Mouse (Mus musculus) neural tube, embryonic 11.5 days (tissue): ENCODE data around the gene Nlrp4c. TPM values are rescaled to one million over a fixed set of nuclear protein-coding genes. Genes with fewer than 3 reads are reported as not detected.
"Not testable (repeated sequence)": the region's sequence is repeated elsewhere in the genome, so short reads cannot be mapped to it uniquely, and the experiment has no call there.

ENCODE experiments used
- ATAC-seq: fragments of 200-750 bp; cut with Nextera tagmentation; 2 replicates; pipeline ENCODE4 v1.8.0; 2017; ENCODE audit warnings: moderate number of reproducible peaks, mild to moderate bottlenecking, moderate TSS enrichment, moderate library complexity; ENCODE audit not compliant: insufficient read depth, low FRiP score, low TSS enrichment
- DNase-seq: peaks from one replicate; pipeline ENCODE4 v3.0.0-alpha.2; 2015; ENCODE audit warnings: low spot score
- H3K27ac ChIP-seq: fragments of 300-500 bp; sonication (generic); 2 replicates; pipeline ENCODE4 v1.5.1; 2014; ENCODE audit warnings: low read depth, mild to moderate bottlenecking, low read length
- H3K27me3 ChIP-seq: fragments of 300-500 bp; sonication (generic); 2 replicates; pipeline ENCODE4 v1.6.1; 2014; ENCODE audit warnings: mild to moderate bottlenecking, low read length, mixed read lengths; ENCODE audit not compliant: control insufficient read depth, insufficient read depth
- H3K36me3 ChIP-seq: fragments of 300-500 bp; sonication (generic); 2 replicates; pipeline ENCODE4 v1.6.1; 2014; ENCODE audit warnings: mild to moderate bottlenecking, low read length, moderate library complexity, mixed read lengths; ENCODE audit not compliant: control insufficient read depth, insufficient read depth
- H3K4me1 ChIP-seq: fragments of 300-500 bp; sonication (generic); 2 replicates; pipeline ENCODE4 v1.6.1; 2014; ENCODE audit warnings: low read length, mixed read lengths; ENCODE audit not compliant: control insufficient read depth, insufficient read depth
- H3K4me2 ChIP-seq: fragments of 300-500 bp; sonication (generic); 2 replicates; pipeline ENCODE4 v1.6.1; 2014; ENCODE audit warnings: low read depth, mild to moderate bottlenecking, moderate library complexity
- H3K4me3 ChIP-seq: fragments of 300-500 bp; sonication (generic); 2 replicates; pipeline ENCODE4 v1.5.1; 2014; ENCODE audit warnings: low read depth, low read length
- H3K9ac ChIP-seq: fragments of 300-500 bp; sonication (generic); 2 replicates; pipeline ENCODE4 v1.6.1; 2014; ENCODE audit warnings: mild to moderate bottlenecking, low read length
- H3K9me3 ChIP-seq: fragments of 300-500 bp; sonication (generic); 2 replicates; pipeline ENCODE4 v1.6.1; 2016; ENCODE audit warnings: low read length; ENCODE audit not compliant: control insufficient read depth
- WGBS: fragments of 180-500 bp; shearing (Covaris S2); extraction: QIAGEN DNeasy Blood & Tissue Kit; methylation state at CpG from one replicate; pipeline ENCODE4 v1.1.7; 2014; 5-methylcytosine and 5-hydroxymethylcytosine counted together
- polyA plus RNA-seq: library from polyadenylated mRNA; unstranded; fragments of >200 nt; fragmentation: Nextera tagmentation; extraction: Ambion mirVana; gene quantifications from 2 replicates; pipeline ENCODE4 v1.2.1, GENCODE M21; 2014

Nlrp4c gene
- polyA plus RNA-seq = not detected in 2 replicates

- H3K27me3 ChIP-seq = no peaks in the 10 kb centered on the region
- H3K9ac ChIP-seq = no peak within 1 kb of the TSS
- H3K27ac ChIP-seq = no peak within 1 kb of the TSS
- DNase-seq (no peak), ATAC-seq (no peak)
- H3K4me3 ChIP-seq = no peak within 1 kb of the TSS
- no peak within 1 kb of the TSS for H3K4me2 ChIP-seq
- H3K9me3 ChIP-seq = peaks cover 2% of the 10 kb centered on the region; the same call in 1 of the 2 replicates
- no peaks in the 10 kb centered on the region for H3K4me1 ChIP-seq
- H3K36me3 ChIP-seq = no peaks in the 10 kb centered on the region
- WGBS = 79% methylated on average over 11 of the region's 11 CpGs
Observed at GRCm38 (mm10) chr7:6044861-6045260, at the start of gene Nlrp4c. Gene Nlrp4c (plus strand): TSS chr7:6045161.

- DNase-seq (no peak), ATAC-seq (no peak)
- WGBS = 98% methylated on average over 1 of the region's 1 CpGs
- H3K4me1 ChIP-seq = no peaks in the 10 kb centered on the region
- no peak within 1 kb of the TSS for H3K4me2 ChIP-seq
- no peaks in the 10 kb centered on the region for H3K27me3 ChIP-seq
- no peaks in the 10 kb centered on the region for H3K36me3 ChIP-seq
- no peak within 1 kb of the TSS for H3K4me3 ChIP-seq
- no peak within 1 kb of the TSS for H3K27ac ChIP-seq
- H3K9ac ChIP-seq = no peak within 1 kb of the TSS
- peaks cover 4% of the 10 kb centered on the region for H3K9me3 ChIP-seq
Observed at GRCm38 (mm10) chr7:6010910-6011309, 34.1 kb upstream of the Nlrp4c start, which contains the start of gene Vmn1r65. Gene Vmn1r65 (minus strand): TSS chr7:6011010.

GRCm38 (mm10) chr7:6119501-6119900, 74.5 kb downstream of the Nlrp4c start:
- Histone ChIP-seq H3K27ac (no peak overlapping the region), H3K36me3 (no peaks in the 10 kb centered on the region), H3K4me2 (no peak overlapping the region), H3K27me3 (no peaks in the 10 kb centered on the region), H3K4me1 (no peaks in the 10 kb centered on the region), H3K9me3 (0 out of 2 replicates have a peak, but pooled peaks cover 3% of the 10 kb centered on the region), H3K9ac (no peak overlapping the region), H3K4me3 (no peak overlapping the region)
- DNase-seq = no peak
- no peak for ATAC-seq
- 80% methylated on average over 3 of the region's 3 CpGs for WGBS

GRCm38 (mm10) chr7:6120104-6120503, 75.1 kb downstream of the Nlrp4c start:
- not testable (repeated sequence) for H3K9ac ChIP-seq, DNase-seq, H3K27me3 ChIP-seq, H3K9me3 ChIP-seq, H3K4me1 ChIP-seq, H3K4me2 ChIP-seq, H3K4me3 ChIP-seq, H3K36me3 ChIP-seq, ATAC-seq, H3K27ac ChIP-seq
- 78% methylated on average over 2 of the region's 2 CpGs for WGBS

GRCm38 (mm10) chr7:6121128-6121527, 76.2 kb downstream of the Nlrp4c start:
- H3K4me1 ChIP-seq, H3K27me3 ChIP-seq, H3K4me3 ChIP-seq, H3K9me3 ChIP-seq, H3K27ac ChIP-seq, DNase-seq, H3K4me2 ChIP-seq, H3K36me3 ChIP-seq, H3K9ac ChIP-seq, ATAC-seq: not testable (repeated sequence)
- WGBS = 69% methylated on average over 1 of the region's 1 CpGs

- Histone ChIP-seq H3K9me3 (no peaks in the 10 kb centered on the region), H3K36me3 (peaks cover 1% of the 10 kb centered on the region; the same call in 1 of the 2 replicates), H3K27ac (no peak overlapping the region), H3K4me2 (no peak overlapping the region), H3K27me3 (no peaks in the 10 kb centered on the region), H3K4me1 (no peaks in the 10 kb centered on the region), H3K9ac (no peak overlapping the region), H3K4me3 (no peak overlapping the region)
- DNase-seq = peak; percentile 57
- 38% methylated on average over 7 of the region's 7 CpGs for WGBS
- ATAC-seq = peak; percentile 39; the same call in 1 of the 2 replicates
Observed at GRCm38 (mm10) chr7:6126690-6127448, 81.9 kb downstream of the Nlrp4c start.

GRCm38 (mm10) chr7:6130346-6130745, 85.4 kb downstream of the Nlrp4c start:
- H3K9ac ChIP-seq = no peak overlapping the region
- no peak overlapping the region for H3K4me3 ChIP-seq
- H3K27ac ChIP-seq = no peak overlapping the region
- DNase-seq (no peak), ATAC-seq (no peak)
- H3K36me3 ChIP-seq = peaks cover 16% of the 10 kb centered on the region
- no peaks in the 10 kb centered on the region for H3K4me1 ChIP-seq
- no peaks in the 10 kb centered on the region for H3K27me3 ChIP-seq
- H3K4me2 ChIP-seq = no peak overlapping the region
- WGBS = 46% methylated on average over 4 of the region's 4 CpGs
- H3K9me3 ChIP-seq = no peaks in the 10 kb centered on the region

- H3K9me3 ChIP-seq = no peaks in the 10 kb centered on the region
- ATAC-seq = no peak
- peaks cover 16% of the 10 kb centered on the region for H3K36me3 ChIP-seq
- H3K27ac ChIP-seq = no peak overlapping the region
- H3K4me2 ChIP-seq = no peak overlapping the region
- no peaks in the 10 kb centered on the region for H3K4me1 ChIP-seq
- DNase-seq = no peak
- no peak overlapping the region for H3K4me3 ChIP-seq
- no peak overlapping the region for H3K9ac ChIP-seq
- no peaks in the 10 kb centered on the region for H3K27me3 ChIP-seq
- 79% methylated on average over 30 of the region's 30 CpGs for WGBS
Observed at GRCm38 (mm10) chr7:6132646-6133045, 87.7 kb downstream of the Nlrp4c start.

GRCm38 (mm10) chr7:6136497-6136896, 91.5 kb downstream of the Nlrp4c start:
- Histone ChIP-seq H3K36me3 (peaks cover 16% of the 10 kb centered on the region), H3K4me3 (no peak overlapping the region), H3K4me2 (no peak overlapping the region), H3K27ac (no peak overlapping the region), H3K4me1 (no peaks in the 10 kb centered on the region), H3K9me3 (no peaks in the 10 kb centered on the region), H3K27me3 (no peaks in the 10 kb centered on the region), H3K9ac (no peak overlapping the region)
- DNase-seq = no peak
- ATAC-seq = no peak
